Mouse (Mus musculus) midbrain, embryonic 14.5 days (tissue): Measurements from ENCODE around the gene 4930583I09Rik. TPM values are rescaled to one million over a fixed set of nuclear protein-coding genes. Genes with fewer than 3 reads are reported as not detected.

Experiments
- ATAC-seq: fragments of 200-750 bp; cut with Nextera tagmentation; 2 replicates; pipeline ENCODE4 v1.8.0; 2017; ENCODE audit warnings: moderate number of reproducible peaks, moderate library complexity; ENCODE audit not compliant: low FRiP score, low TSS enrichment
- DNase-seq: peaks from one replicate; pipeline ENCODE4 v3.0.0-alpha.2; 2015
- H3K27ac ChIP-seq: fragments of 300-500 bp; sonication (generic); replicated peaks from 2 replicates; pipeline ENCODE4 v1.5.1; 2014; ENCODE audit warnings: mild to moderate bottlenecking, low read depth, low read length, moderate library complexity
- H3K27me3 ChIP-seq: fragments of 300-500 bp; sonication (generic); 2 replicates; pipeline ENCODE4 v1.6.1; 2014; ENCODE audit warnings: low read length, control low read depth, mixed read lengths; ENCODE audit not compliant: control insufficient read depth, insufficient read depth
- H3K36me3 ChIP-seq: fragments of 300-500 bp; sonication (generic); 2 replicates; pipeline ENCODE4 v1.6.1; 2014; ENCODE audit warnings: low read length, control low read depth; ENCODE audit not compliant: control insufficient read depth, insufficient read depth
- H3K4me1 ChIP-seq: fragments of 300-500 bp; sonication (generic); 2 replicates; pipeline ENCODE4 v1.6.1; 2014; ENCODE audit warnings: mild to moderate bottlenecking, antibody characterized with exemption, low read length, control low read depth; ENCODE audit not compliant: control insufficient read depth, insufficient read depth
- H3K4me2 ChIP-seq: fragments of 300-500 bp; sonication (generic); 2 replicates; pipeline ENCODE4 v1.6.1; 2014; ENCODE audit warnings: mild to moderate bottlenecking, low read length, moderate library complexity
- H3K4me3 ChIP-seq: fragments of 300-500 bp; sonication (generic); replicated peaks from 2 replicates; pipeline ENCODE4 v1.5.1; 2014; ENCODE audit warnings: low read depth, low read length
- H3K9ac ChIP-seq: fragments of 300-500 bp; sonication (generic); replicated peaks from 2 replicates; pipeline ENCODE4 v1.6.1; 2014; ENCODE audit warnings: mild to moderate bottlenecking, low read length, moderate library complexity
- H3K9me3 ChIP-seq: fragments of 300-500 bp; sonication (generic); 2 replicates; pipeline ENCODE4 v1.6.1; 2016; ENCODE audit warnings: low read length, control low read depth, mixed read lengths; ENCODE audit not compliant: control insufficient read depth
- WGBS: fragments of 180-500 bp; shearing (Covaris S2); extraction: QIAGEN DNeasy Blood & Tissue Kit; methylation state at CpG from one replicate; pipeline ENCODE4 v1.1.7; 2014; 5-methylcytosine and 5-hydroxymethylcytosine counted together
- polyA plus RNA-seq: library from polyadenylated mRNA; unstranded; fragments of >200 nt; fragmentation: Nextera tagmentation; extraction: Ambion mirVana; gene quantifications from 2 replicates; pipeline ENCODE4 v1.2.1, GENCODE M21; 2014

4930583I09Rik gene
- polyA plus RNA-seq, 1 experiment from 2014 or later: not detected

- peak overlapping the region; percentile 39; the same call in 1 of the 2 replicates for H3K4me2 ChIP-seq
Measured at GRCm38 (mm10) chr17:64836352-64836751, 481 bp upstream of the 4930583I09Rik start.

GRCm38 (mm10) chr17:64833906-64834490 lies 1.9 kb downstream of the 4930583I09Rik start:
- Histone ChIP-seq H3K9ac (no peak overlapping the region), H3K36me3 (no peaks in the 10 kb centered on the region), H3K4me1 (peaks cover 12% of the 10 kb centered on the region; the same call in 1 of the 2 replicates), H3K4me2 (no peak overlapping the region), H3K4me3 (no peak overlapping the region), H3K27ac (no peak overlapping the region), H3K9me3 (no peaks in the 10 kb centered on the region), H3K27me3 (no peaks in the 10 kb centered on the region)
- DNase-seq: no peak
- ATAC-seq: no peak
- 86% methylated on average over 7 of the region's 7 CpGs for WGBS

More at GRCm38 (mm10) chr17:64836352-64836751, 481 bp upstream of the 4930583I09Rik start:
- 67% methylated on average over 10 of the region's 10 CpGs for WGBS
- ATAC-seq (no peak), DNase-seq (peak; percentile 15)
- no peak overlapping the region for H3K4me3 ChIP-seq
- no peaks in the 10 kb centered on the region for H3K36me3 ChIP-seq
- H3K27ac ChIP-seq: no peak overlapping the region
- H3K27me3 ChIP-seq: no peaks in the 10 kb centered on the region
- no peaks in the 10 kb centered on the region for H3K9me3 ChIP-seq
- H3K4me1 ChIP-seq: peaks cover 12% of the 10 kb centered on the region; the same call in 1 of the 2 replicates
- no peak overlapping the region for H3K9ac ChIP-seq

GRCm38 (mm10) chr17:64833071-64833470 lies 2.8 kb downstream of the 4930583I09Rik start:
- Histone ChIP-seq H3K36me3 (no peaks in the 10 kb centered on the region), H3K4me1 (peaks cover 12% of the 10 kb centered on the region; the same call in 1 of the 2 replicates), H3K4me2 (no peak overlapping the region), H3K4me3 (no peak overlapping the region), H3K9ac (no peak overlapping the region), H3K27ac (no peak overlapping the region), H3K27me3 (no peaks in the 10 kb centered on the region), H3K9me3 (no peaks in the 10 kb centered on the region)
- WGBS: 85% methylated on average over 2 of the region's 2 CpGs
- ATAC-seq (no peak), DNase-seq (no peak)

DNA sequence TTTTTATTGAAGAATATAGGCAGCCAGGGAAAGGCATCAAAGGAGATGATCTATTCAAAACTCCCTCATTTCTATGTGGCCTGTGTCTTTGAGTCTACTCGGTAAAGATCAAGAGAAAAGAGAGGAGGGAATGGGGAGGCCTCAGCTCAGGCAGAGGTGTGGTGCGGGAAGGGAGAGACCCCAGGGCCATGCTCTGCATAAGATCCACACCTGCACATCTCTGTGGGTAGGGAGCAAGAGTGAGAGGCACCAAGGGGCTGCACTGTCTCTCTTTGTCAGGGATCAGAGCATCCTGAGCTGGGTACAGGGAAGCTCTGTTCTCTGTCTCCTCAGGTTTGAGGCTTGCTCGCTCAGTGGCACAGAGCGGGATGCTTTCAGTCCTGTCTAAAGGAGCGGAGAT lies 8.4 kb downstream of the 4930583I09Rik start:
- WGBS: 84% methylated on average over 5 of the region's 5 CpGs
- Histone ChIP-seq H3K4me2 (no peak overlapping the region), H3K9ac (no peak overlapping the region), H3K27me3 (no peaks in the 10 kb centered on the region), H3K27ac (no peak overlapping the region), H3K36me3 (no peaks in the 10 kb centered on the region), H3K9me3 (no peaks in the 10 kb centered on the region), H3K4me1 (no peaks in the 10 kb centered on the region), H3K4me3 (no peak overlapping the region)
- ATAC-seq (no peak), DNase-seq (no peak)

- Histone ChIP-seq H3K4me3 (no peak overlapping the region), H3K36me3 (no peaks in the 10 kb centered on the region), H3K27ac (no peak overlapping the region), H3K9ac (no peak overlapping the region), H3K4me1 (no peaks in the 10 kb centered on the region), H3K27me3 (no peaks in the 10 kb centered on the region), H3K4me2 (no peak overlapping the region), H3K9me3 (no peaks in the 10 kb centered on the region)
- DNase-seq: no peak
- no peak for ATAC-seq
- 48% methylated on average over 4 of the region's 4 CpGs for WGBS
Measured at GRCm38 (mm10) chr17:64826843-64827242, 9.0 kb downstream of the 4930583I09Rik start.

GRCm38 (mm10) chr17:64822561-64822960 lies 13.3 kb downstream of the 4930583I09Rik start:
- H3K36me3 ChIP-seq: no peaks in the 10 kb centered on the region
- 90% methylated on average over 5 of the region's 5 CpGs for WGBS
- ATAC-seq (no peak), DNase-seq (no peak)
- H3K4me2 ChIP-seq: no peak overlapping the region
- H3K9me3 ChIP-seq: no peaks in the 10 kb centered on the region
- H3K9ac ChIP-seq: no peak overlapping the region
- no peak overlapping the region for H3K27ac ChIP-seq
- H3K4me3 ChIP-seq: no peak overlapping the region
- H3K4me1 ChIP-seq: no peaks in the 10 kb centered on the region
- H3K27me3 ChIP-seq: no peaks in the 10 kb centered on the region

DNA sequence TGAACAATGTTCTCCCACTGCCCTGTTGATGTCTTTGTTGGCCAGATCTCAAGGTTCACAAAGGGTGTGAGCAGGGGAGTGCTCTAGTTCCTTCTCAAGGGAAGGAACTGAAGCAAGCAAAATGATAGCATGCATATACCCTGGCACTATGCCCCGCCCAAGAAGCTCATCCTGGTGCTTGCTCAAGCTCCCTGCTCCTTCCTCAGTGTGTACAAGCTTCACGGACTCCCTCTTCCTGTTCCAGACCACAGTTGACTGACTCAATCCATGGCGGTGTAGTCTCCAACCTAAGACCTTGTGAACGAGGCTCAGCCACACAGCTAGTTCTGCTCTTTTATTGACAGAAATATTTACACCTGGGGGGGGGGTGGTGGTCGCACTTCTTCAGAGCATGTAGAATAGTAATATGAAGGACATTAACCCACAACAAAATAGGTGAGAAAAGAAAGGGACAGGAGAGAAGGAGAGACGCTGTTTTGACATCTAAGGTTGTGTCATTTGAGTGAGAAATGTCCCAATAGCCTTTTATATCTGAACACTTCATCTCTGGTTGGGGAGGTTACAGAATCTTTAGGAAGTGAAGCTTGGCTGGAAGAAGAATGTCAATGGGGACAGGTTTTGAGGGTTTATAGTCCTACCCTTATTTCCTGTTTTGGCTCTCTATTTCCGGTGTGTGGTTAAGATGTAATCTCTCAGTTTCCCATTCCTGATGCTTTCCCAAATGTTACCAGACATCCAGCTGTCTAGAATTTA lies 14.9 kb downstream of the 4930583I09Rik start:
- Histone ChIP-seq H3K27ac (no peak overlapping the region), H3K36me3 (no peaks in the 10 kb centered on the region), H3K4me2 (no peak overlapping the region), H3K4me1 (no peaks in the 10 kb centered on the region), H3K27me3 (no peaks in the 10 kb centered on the region), H3K4me3 (no peak overlapping the region), H3K9me3 (no peaks in the 10 kb centered on the region), H3K9ac (no peak overlapping the region)
- DNase-seq: no peak
- no peak for ATAC-seq
- WGBS: 94% methylated on average over 7 of the region's 7 CpGs

GRCm38 (mm10) chr17:64816298-64816697 lies 19.6 kb downstream of the 4930583I09Rik start:
- no peak for DNase-seq

DNA sequence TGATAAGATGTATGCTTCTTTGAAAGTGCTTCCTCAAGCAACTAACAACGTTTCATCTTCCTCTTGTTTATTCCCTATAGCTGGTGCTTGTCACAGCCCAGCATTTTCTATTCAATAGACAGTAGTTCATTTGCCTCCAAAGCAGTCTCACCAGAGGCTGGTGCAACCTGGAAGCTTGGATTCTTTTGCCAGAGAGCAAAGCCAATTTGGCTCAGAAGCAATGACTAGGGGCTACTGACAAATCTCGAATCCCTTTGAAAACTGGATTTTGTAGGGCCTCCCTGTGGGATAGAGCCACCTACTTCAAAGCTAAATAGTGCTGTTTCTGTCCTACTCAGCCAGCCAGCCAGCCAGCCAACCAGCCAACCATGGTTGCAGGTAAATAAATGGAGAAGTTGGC lies 20.1 kb downstream of the 4930583I09Rik start:
- Histone ChIP-seq H3K27ac (no peak overlapping the region), H3K36me3 (no peaks in the 10 kb centered on the region), H3K4me1 (no peaks in the 10 kb centered on the region), H3K4me3 (no peak overlapping the region), H3K4me2 (no peak overlapping the region), H3K9me3 (no peaks in the 10 kb centered on the region), H3K27me3 (no peaks in the 10 kb centered on the region), H3K9ac (no peak overlapping the region)
- DNase-seq: no peak
- WGBS: 71% methylated on average over 2 of the region's 2 CpGs
- ATAC-seq: no peak

More at GRCm38 (mm10) chr17:64816298-64816697, 19.6 kb downstream of the 4930583I09Rik start:
- H3K27ac ChIP-seq: no peak overlapping the region
- no peaks in the 10 kb centered on the region for H3K9me3 ChIP-seq
- no peak overlapping the region for H3K4me2 ChIP-seq
- no peaks in the 10 kb centered on the region for H3K36me3 ChIP-seq
- 96% methylated on average over 3 of the region's 3 CpGs for WGBS
- no peaks in the 10 kb centered on the region for H3K4me1 ChIP-seq
- H3K9ac ChIP-seq: no peak overlapping the region
- no peak for ATAC-seq
- H3K27me3 ChIP-seq: no peaks in the 10 kb centered on the region
- no peak overlapping the region for H3K4me3 ChIP-seq
